12 mouse cellular contexts compared by ENCODE assay signal in the genomic region with DNA sequence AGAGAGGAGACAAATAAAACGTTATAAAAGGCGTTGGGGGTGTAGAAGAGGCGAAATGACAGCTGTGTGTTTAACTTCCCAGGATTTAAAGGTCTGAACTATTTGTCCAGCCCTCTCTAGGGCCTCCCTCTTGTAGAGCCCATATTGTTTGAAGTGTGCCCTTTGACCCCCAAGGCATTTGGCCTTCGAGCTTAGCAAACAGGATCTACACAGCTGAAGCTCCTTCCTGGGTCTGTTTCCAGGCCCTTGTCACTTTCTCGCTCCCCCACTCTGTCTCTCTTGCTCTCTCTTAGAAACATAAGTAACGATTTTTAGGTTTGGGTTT.
A peak's percentile ranks its signal among the peaks of the same experiment; 100 is the strongest.
DNase-seq lines count a peak whose midpoint lies in the region; ATAC-seq and TF ChIP-seq lines count a peak whose summit lies in the region.
"Had no signal": no experiment of that assay in that cellular context is flagged by ENCODE, and none has a peak within 500 bp of the region (broad histone marks: within the 10 kb centered on the region; RNA-seq: fewer than 3 reads in every experiment).

No protein-coding gene starts in this region.

- TF ChIP-seq CTCF in lung, postnatal 0 days (IDR thresholded peaks at IDR 0.05) = no peak
- no peak for TF ChIP-seq CTCF in stomach, postnatal 0 days (IDR thresholded peaks at IDR 0.05; ENCODE audit: low read depth)

- 14% methylated on average over 6 of the region's 6 CpGs for WGBS in kidney, embryonic 14.5 days
- WGBS in neural tube, embryonic 15.5 days = 18% methylated on average over 6 of the region's 6 CpGs
- WGBS in lung, postnatal 0 days = 28% methylated on average over 6 of the region's 6 CpGs
- 26% methylated on average over 6 of the region's 6 CpGs for WGBS in stomach, postnatal 0 days

- peaks cover 16% of the 10 kb centered on the region for H3K4me1 ChIP-seq in kidney, embryonic 14.5 days (ENCODE audit: control insufficient read depth, insufficient read depth, low read length)
- H3K4me1 ChIP-seq in neural tube, embryonic 15.5 days = peaks cover 9% of the 10 kb centered on the region
- H3K4me1 ChIP-seq in lung, postnatal 0 days (ENCODE audit: insufficient read depth, low read depth, low read length) = peaks cover 7% of the 10 kb centered on the region; the same call in 1 of the 2 replicates
- no peaks in the 10 kb centered on the region for H3K4me1 ChIP-seq in stomach, postnatal 0 days (replicated peaks; ENCODE audit: control insufficient read depth, insufficient read depth)

- H3K27ac ChIP-seq in kidney, embryonic 14.5 days (ENCODE audit: low read depth, low read length) = no peak overlapping the region
- no peak overlapping the region for H3K27ac ChIP-seq in neural tube, embryonic 15.5 days (replicated peaks)
- H3K27ac ChIP-seq in lung, postnatal 0 days (ENCODE audit: low read length) = peak overlapping the region; percentile 32; the same call in 1 of the 2 replicates
- no peak overlapping the region for H3K27ac ChIP-seq in stomach, postnatal 0 days (replicated peaks)

- H3K9ac ChIP-seq in kidney, embryonic 14.5 days (ENCODE audit: low read depth, low read length) = peak overlapping the region; percentile 15; the same call in 1 of the 2 replicates
- H3K9ac ChIP-seq in neural tube, embryonic 15.5 days (replicated peaks) = no peak overlapping the region
- no peak overlapping the region for H3K9ac ChIP-seq in lung, postnatal 0 days (replicated peaks; ENCODE audit: low read depth)
- no peak overlapping the region for H3K9ac ChIP-seq in stomach, postnatal 0 days (ENCODE audit: low read length)
- H3K9ac ChIP-seq: heart, embryonic 15.5 days had no signal

- H3K27me3 ChIP-seq in kidney, embryonic 14.5 days (ENCODE audit: control insufficient read depth, insufficient read depth, low read length) = no peaks in the 10 kb centered on the region
- H3K27me3 ChIP-seq in neural tube, embryonic 15.5 days (replicated peaks) = no peaks in the 10 kb centered on the region
- no peaks in the 10 kb centered on the region for H3K27me3 ChIP-seq in lung, postnatal 0 days (replicated peaks; ENCODE audit: insufficient read depth, low read length)
- H3K27me3 ChIP-seq in stomach, postnatal 0 days (ENCODE audit: control insufficient read depth, insufficient read depth, low read length) = no peaks in the 10 kb centered on the region
- H3K27me3 ChIP-seq: heart, embryonic 15.5 days had no signal

- no peak overlapping the region for H3K4me3 ChIP-seq in kidney, embryonic 14.5 days (ENCODE audit: low read length)
- no peak overlapping the region for H3K4me3 ChIP-seq in neural tube, embryonic 15.5 days (replicated peaks)
- no peak overlapping the region for H3K4me3 ChIP-seq in lung, postnatal 0 days (ENCODE audit: low read depth, low read length)
- no peak overlapping the region for H3K4me3 ChIP-seq in stomach, postnatal 0 days (ENCODE audit: low read depth, low read length)

- ATAC-seq in kidney, embryonic 14.5 days (ENCODE audit: low FRiP score, low TSS enrichment) = peak; percentile 68; the same call in 1 of the 2 replicates
- no peak for ATAC-seq in neural tube, embryonic 15.5 days (ENCODE audit: low FRiP score)
- ATAC-seq in lung, postnatal 0 days = peak; percentile 27; the same call in 1 of the 2 replicates
- ATAC-seq in stomach, postnatal 0 days (ENCODE audit: low FRiP score, low TSS enrichment) = peak; percentile 40; the same call in 1 of the 2 replicates
- ATAC-seq: CD4-positive, CD25-positive, alpha-beta regulatory T cell, adult 4 months had no signal

- H3K9me3 ChIP-seq in kidney, embryonic 14.5 days (ENCODE audit: control insufficient read depth, low read length) = no peaks in the 10 kb centered on the region
- H3K9me3 ChIP-seq in neural tube, embryonic 15.5 days (replicated peaks) = no peaks in the 10 kb centered on the region
- H3K9me3 ChIP-seq in lung, postnatal 0 days (ENCODE audit: low read length) = no peaks in the 10 kb centered on the region
- H3K9me3 ChIP-seq in stomach, postnatal 0 days (ENCODE audit: control insufficient read depth, low read length) = no peaks in the 10 kb centered on the region
- H3K9me3 ChIP-seq: heart, embryonic 15.5 days; limb, embryonic 10.5 days had no signal

- no peaks in the 10 kb centered on the region for H3K36me3 ChIP-seq in kidney, embryonic 14.5 days (ENCODE audit: control insufficient read depth, insufficient read depth, low read length)
- H3K36me3 ChIP-seq in neural tube, embryonic 15.5 days = no peaks in the 10 kb centered on the region
- no peaks in the 10 kb centered on the region for H3K36me3 ChIP-seq in lung, postnatal 0 days (ENCODE audit: insufficient read depth, low read length)
- H3K36me3 ChIP-seq in stomach, postnatal 0 days (ENCODE audit: control insufficient read depth, insufficient read depth, low read length) = no peaks in the 10 kb centered on the region
- H3K36me3 ChIP-seq: heart, embryonic 15.5 days; limb, embryonic 10.5 days had no signal

- DNase-seq in kidney, adult 9 months = no peak
- peak; percentile 64 for DNase-seq in neural tube, embryonic 10.5 days (ENCODE audit: extremely low spot score, low spot score)
- DNase-seq in lung, postnatal 0 days (ENCODE audit: low spot score) = peak; percentile 13
- DNase-seq in stomach, postnatal 0 days (ENCODE audit: low spot score) = no peak
- DNase-seq in T-cell, adult 2 months (ENCODE audit: low spot score) = no peak
- DNase-seq in frontal cortex, postnatal 36 days (ENCODE audit: low spot score in 2 of 2) = no peak
- DNase-seq: cerebellum, adult 9-11 months had no signal

- TF ChIP-seq EP300 in lung, postnatal 0 days (IDR thresholded peaks at IDR 0.05) = no peak
- no peak for TF ChIP-seq EP300 in stomach, postnatal 0 days (optimal IDR thresholded peaks at IDR 0.05)

- no peak overlapping the region; the same call in 1 of the 2 replicates for H3K4me2 ChIP-seq in kidney, embryonic 14.5 days (replicated peaks; ENCODE audit: low read depth, low read length)
- H3K4me2 ChIP-seq in neural tube, embryonic 15.5 days = no peak overlapping the region
- no peak overlapping the region; the same call in 1 of the 2 replicates for H3K4me2 ChIP-seq in lung, postnatal 0 days (replicated peaks; ENCODE audit: low read depth, low read length)
- no peak overlapping the region for H3K4me2 ChIP-seq in stomach, postnatal 0 days (replicated peaks; ENCODE audit: low read depth)

Comparison
In these comparisons a context has a peak if more than half of its experiments do, and no peak if none do; other contexts are left out.
1. DNase-seq: peak in neural tube, embryonic 10.5 days (single experiment) and lung, postnatal 0 days (single experiment); none in kidney, adult 9 months (single experiment), stomach, postnatal 0 days (single experiment), T-cell, adult 2 months (single experiment) and frontal cortex, postnatal 36 days (0 of 2).